Mouse (Mus musculus): ENCODE measurements around the gene Khdc4. TPM values are rescaled to one million over a fixed set of nuclear protein-coding genes. Genes with fewer than 3 reads are reported as not detected.

Gene Khdc4
- polyA plus RNA-seq, 1 experiment from 2014 or later: 87.3 TPM

- Histone ChIP-seq H3K27me3 (ENCODE audit: insufficient read depth, poor library complexity, severe bottlenecking) (no peaks in the 10 kb centered on the region), H3K9me3 (no peaks in the 10 kb centered on the region), H3K36me3 (peaks cover 45% of the 10 kb centered on the region), H3K4me1 (peaks cover 12% of the 10 kb centered on the region; the same call in 1 of the 2 replicates), H3K4me3 (no peak overlapping the region), H3K27ac (no peak overlapping the region)
- DNase-seq (ENCODE audit: low spot score): no peak
- WGBS: 89% methylated on average over 13 of the region's 13 CpGs
Observed at GRCm38 (mm10) chr3:88649967-88650366, 35.6 kb upstream of the Khdc4 start.

GRCm38 (mm10) chr3:88650713-88651504, 34.7 kb upstream of the Khdc4 start:
- Histone ChIP-seq H3K9me3 (no peaks in the 10 kb centered on the region), H3K4me1 (peaks cover 12% of the 10 kb centered on the region; the same call in 1 of the 2 replicates), H3K27ac (no peak overlapping the region), H3K4me3 (no peak overlapping the region), H3K36me3 (peaks cover 36% of the 10 kb centered on the region), H3K27me3 (ENCODE audit: insufficient read depth, poor library complexity, severe bottlenecking) (no peaks in the 10 kb centered on the region)
- peak; percentile 73 for DNase-seq (ENCODE audit: low spot score)
- WGBS: 78% methylated on average over 13 of the region's 13 CpGs

GRCm38 (mm10) chr3:88651669-88652618, 33.7 kb upstream of the Khdc4 start:
- no peaks in the 10 kb centered on the region for H3K9me3 ChIP-seq
- H3K4me3 ChIP-seq: no peak overlapping the region
- peak; percentile 70 for DNase-seq (ENCODE audit: low spot score)
- H3K27me3 ChIP-seq (ENCODE audit: insufficient read depth, poor library complexity, severe bottlenecking): no peaks in the 10 kb centered on the region
- no peak overlapping the region for H3K27ac ChIP-seq
- 71% methylated on average over 18 of the region's 18 CpGs for WGBS
- peaks cover 26% of the 10 kb centered on the region for H3K36me3 ChIP-seq
- peaks cover 12% of the 10 kb centered on the region; the same call in 1 of the 2 replicates for H3K4me1 ChIP-seq

GRCm38 (mm10) chr3:88652846-88653515, 32.6 kb upstream of the Khdc4 start, which contains the start of gene Rxfp4:
Gene Rxfp4, minus strand, starts transcription at chr3:88653142.
- no peak within 1 kb of the TSS for H3K27ac ChIP-seq
- WGBS: 84% methylated on average over 17 of the region's 17 CpGs
- DNase-seq (ENCODE audit: low spot score): peak; percentile 74
- no peaks in the 10 kb centered on the region for H3K9me3 ChIP-seq
- H3K27me3 ChIP-seq (ENCODE audit: insufficient read depth, poor library complexity, severe bottlenecking): no peaks in the 10 kb centered on the region
- peaks cover 15% of the 10 kb centered on the region for H3K36me3 ChIP-seq
- peaks cover 12% of the 10 kb centered on the region; the same call in 1 of the 2 replicates for H3K4me1 ChIP-seq
- H3K4me3 ChIP-seq: no peak within 1 kb of the TSS

- H3K9me3 ChIP-seq: no peaks in the 10 kb centered on the region
- peaks cover 8% of the 10 kb centered on the region; the same call in 1 of the 2 replicates for H3K36me3 ChIP-seq
- no peak overlapping the region for H3K27ac ChIP-seq
- DNase-seq (ENCODE audit: low spot score): peak; percentile 66
- no peak overlapping the region for H3K4me3 ChIP-seq
- no peaks in the 10 kb centered on the region for H3K27me3 ChIP-seq (ENCODE audit: insufficient read depth, poor library complexity, severe bottlenecking)
- peaks cover 12% of the 10 kb centered on the region; the same call in 1 of the 2 replicates for H3K4me1 ChIP-seq
- WGBS: 73% methylated on average over 6 of the region's 6 CpGs
Observed at GRCm38 (mm10) chr3:88653516-88654370, 31.9 kb upstream of the Khdc4 start.

- H3K4me3 ChIP-seq: no peak overlapping the region
- H3K27me3 ChIP-seq (ENCODE audit: insufficient read depth, poor library complexity, severe bottlenecking): no peaks in the 10 kb centered on the region
- no peak overlapping the region for H3K27ac ChIP-seq
- H3K9me3 ChIP-seq: no peaks in the 10 kb centered on the region
- peaks cover 13% of the 10 kb centered on the region for H3K4me1 ChIP-seq
- 65% methylated on average over 4 of the region's 4 CpGs for WGBS
- no peaks in the 10 kb centered on the region for H3K36me3 ChIP-seq
- peak; percentile 76 for DNase-seq (ENCODE audit: low spot score)
Observed at GRCm38 (mm10) chr3:88654621-88655020, 31.0 kb upstream of the Khdc4 start.

GRCm38 (mm10) chr3:88655619-88656018, 30.0 kb upstream of the Khdc4 start:
- H3K36me3 ChIP-seq: no peaks in the 10 kb centered on the region
- H3K27ac ChIP-seq: no peak overlapping the region
- H3K4me3 ChIP-seq: no peak overlapping the region
- no peaks in the 10 kb centered on the region for H3K9me3 ChIP-seq
- H3K4me1 ChIP-seq: peaks cover 16% of the 10 kb centered on the region
- 78% methylated on average over 8 of the region's 8 CpGs for WGBS
- DNase-seq (ENCODE audit: low spot score): peak; percentile 71
- H3K27me3 ChIP-seq (ENCODE audit: insufficient read depth, poor library complexity, severe bottlenecking): no peaks in the 10 kb centered on the region

- Histone ChIP-seq H3K4me3 (no peak overlapping the region), H3K27ac (no peak overlapping the region), H3K4me1 (peaks cover 5% of the 10 kb centered on the region), H3K27me3 (ENCODE audit: insufficient read depth, poor library complexity, severe bottlenecking) (no peaks in the 10 kb centered on the region), H3K36me3 (no peaks in the 10 kb centered on the region), H3K9me3 (no peaks in the 10 kb centered on the region)
- 71% methylated on average over 5 of the region's 5 CpGs for WGBS
- DNase-seq (ENCODE audit: low spot score): no peak
Observed at GRCm38 (mm10) chr3:88658441-88659127, 27.0 kb upstream of the Khdc4 start.

GRCm38 (mm10) chr3:88659798-88660197, 25.8 kb upstream of the Khdc4 start:
- Histone ChIP-seq H3K9me3 (no peaks in the 10 kb centered on the region), H3K27me3 (ENCODE audit: insufficient read depth, poor library complexity, severe bottlenecking) (no peaks in the 10 kb centered on the region), H3K36me3 (no peaks in the 10 kb centered on the region), H3K4me3 (0 out of 2 replicates have a peak overlapping the region, but pooled peaks have one; percentile 4), H3K4me1 (peaks cover 3% of the 10 kb centered on the region; the same call in 1 of the 2 replicates), H3K27ac (no peak overlapping the region)
- 38% methylated on average over 6 of the region's 6 CpGs for WGBS
- peak; percentile 74 for DNase-seq (ENCODE audit: low spot score)

- H3K4me3 ChIP-seq: no peak overlapping the region
- peak; percentile 57 for DNase-seq (ENCODE audit: low spot score)
- no peaks in the 10 kb centered on the region for H3K27me3 ChIP-seq (ENCODE audit: insufficient read depth, poor library complexity, severe bottlenecking)
- no peaks in the 10 kb centered on the region for H3K36me3 ChIP-seq
- H3K4me1 ChIP-seq: peaks cover 3% of the 10 kb centered on the region; the same call in 1 of the 2 replicates
- WGBS: 75% methylated on average over 4 of the region's 4 CpGs
- no peak overlapping the region for H3K27ac ChIP-seq
- no peaks in the 10 kb centered on the region for H3K9me3 ChIP-seq
Observed at GRCm38 (mm10) chr3:88664095-88664494, 21.5 kb upstream of the Khdc4 start.

GRCm38 (mm10) chr3:88677399-88677798, 8.2 kb upstream of the Khdc4 start:
- Histone ChIP-seq H3K27ac (peak overlapping the region; percentile 75), H3K4me3 (peak overlapping the region; percentile 51), H3K4me1 (no peaks in the 10 kb centered on the region), H3K9me3 (no peaks in the 10 kb centered on the region), H3K27me3 (ENCODE audit: insufficient read depth, poor library complexity, severe bottlenecking) (no peaks in the 10 kb centered on the region), H3K36me3 (no peaks in the 10 kb centered on the region)
- peak; percentile 91 for DNase-seq (ENCODE audit: low spot score)
- 11% methylated on average over 11 of the region's 11 CpGs for WGBS
